7 mouse cellular contexts compared by ENCODE assay signal in the genomic region with DNA sequence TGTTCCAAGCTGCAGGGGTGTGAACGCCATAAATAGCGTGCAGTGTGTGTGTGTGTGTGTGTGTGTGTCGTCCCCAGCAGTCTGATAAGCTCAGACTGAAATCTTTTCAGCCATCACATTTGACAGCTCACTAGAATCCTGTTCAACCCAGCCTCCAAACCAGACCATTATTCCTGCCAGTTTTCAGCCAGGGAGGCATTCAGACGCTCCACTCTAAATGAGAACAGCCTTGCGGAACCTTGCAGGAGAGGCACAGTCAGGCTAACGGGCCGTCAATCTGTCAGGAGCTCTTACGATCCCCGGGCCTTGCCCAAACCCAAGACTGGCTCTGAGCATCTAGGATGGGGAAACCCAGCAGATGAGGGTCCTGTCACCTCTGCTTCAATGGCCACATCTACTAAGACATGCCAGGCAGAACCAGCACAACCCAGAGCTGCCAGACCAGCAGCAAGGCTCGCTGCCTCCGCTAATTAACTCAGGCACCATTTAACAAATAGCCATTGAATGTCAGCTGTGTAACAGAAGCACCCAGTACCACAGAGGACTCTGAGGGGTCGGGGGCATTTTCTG.
DNase-seq lines count a peak whose midpoint lies in the region; ATAC-seq lines count a peak whose summit lies in the region.

No protein-coding gene starts in this region.

- peak; percentile 29 for DNase-seq in NIH3T3 (ENCODE audit: low read depth)
- DNase-seq in embryo, embryonic 10.5 days (ENCODE audit: low spot score): peak; percentile 52
- DNase-seq in hindbrain, embryonic 14.5 days (ENCODE audit: low spot score): peak; percentile 71
- peak; percentile 79 for DNase-seq in midbrain, embryonic 14.5 days
- no peak for DNase-seq in spleen, postnatal 14 days (ENCODE audit: low spot score in 2 of 2)
- no peak for DNase-seq in thymus, adult 18-20 months

- no peaks in the 10 kb centered on the region for H3K9me3 ChIP-seq in hindbrain, embryonic 14.5 days (ENCODE audit: control insufficient read depth, low read length)
- H3K9me3 ChIP-seq in midbrain, embryonic 14.5 days (ENCODE audit: control insufficient read depth, low read length): no peaks in the 10 kb centered on the region

- peak; percentile 78 for ATAC-seq in hindbrain, embryonic 14.5 days (ENCODE audit: low FRiP score)
- ATAC-seq in midbrain, embryonic 14.5 days (ENCODE audit: low FRiP score, low TSS enrichment): peak; percentile 34; the same call in 1 of the 2 replicates
- ATAC-seq in CD4-positive, CD25-positive, alpha-beta regulatory T cell, adult 4 months: no peak

- no peak overlapping the region for H3K4me3 ChIP-seq in hindbrain, embryonic 14.5 days (replicated peaks; ENCODE audit: low read length)
- H3K4me3 ChIP-seq in midbrain, embryonic 14.5 days (replicated peaks; ENCODE audit: low read depth, low read length): no peak overlapping the region

- WGBS in hindbrain, embryonic 14.5 days: 15% methylated on average over 12 of the region's 12 CpGs
- WGBS in midbrain, embryonic 14.5 days: 11% methylated on average over 12 of the region's 12 CpGs

- peak overlapping the region; percentile 4; the same call in 1 of the 2 replicates for H3K4me2 ChIP-seq in hindbrain, embryonic 14.5 days (replicated peaks)
- H3K4me2 ChIP-seq in midbrain, embryonic 14.5 days (ENCODE audit: low read length): peak overlapping the region; percentile 23; the same call in 1 of the 2 replicates

- peaks cover 15% of the 10 kb centered on the region for H3K4me1 ChIP-seq in hindbrain, embryonic 14.5 days (replicated peaks; ENCODE audit: control insufficient read depth, insufficient read depth, low read length)
- peaks cover 18% of the 10 kb centered on the region; the same call in 1 of the 2 replicates for H3K4me1 ChIP-seq in midbrain, embryonic 14.5 days (ENCODE audit: control insufficient read depth, insufficient read depth, low read length)

- no peaks in the 10 kb centered on the region for H3K36me3 ChIP-seq in hindbrain, embryonic 14.5 days (replicated peaks; ENCODE audit: control insufficient read depth, insufficient read depth)
- H3K36me3 ChIP-seq in midbrain, embryonic 14.5 days (ENCODE audit: control insufficient read depth, insufficient read depth, low read length): no peaks in the 10 kb centered on the region

- H3K9ac ChIP-seq in hindbrain, embryonic 14.5 days: 0 out of 2 replicates have a peak overlapping the region, but pooled peaks have one; percentile 18
- H3K9ac ChIP-seq in midbrain, embryonic 14.5 days (replicated peaks; ENCODE audit: low read length): 0 out of 2 replicates have a peak overlapping the region, but pooled peaks have one; percentile 4

- peak overlapping the region; percentile 73 for H3K27ac ChIP-seq in hindbrain, embryonic 14.5 days
- H3K27ac ChIP-seq in midbrain, embryonic 14.5 days (replicated peaks; ENCODE audit: low read depth, low read length): peak overlapping the region; percentile 62

- H3K27me3 ChIP-seq in hindbrain, embryonic 14.5 days (ENCODE audit: control insufficient read depth, insufficient read depth, low read length): no peaks in the 10 kb centered on the region
- H3K27me3 ChIP-seq in midbrain, embryonic 14.5 days (ENCODE audit: control insufficient read depth, insufficient read depth, low read length): no peaks in the 10 kb centered on the region

Comparison
In these comparisons a context has a peak if more than half of its experiments do, and no peak if none do; other contexts are left out.
1. DNase-seq: peak in NIH3T3 (single experiment), embryo, embryonic 10.5 days (single experiment), hindbrain, embryonic 14.5 days (single experiment) and midbrain, embryonic 14.5 days (single experiment); none in spleen, postnatal 14 days (0 of 2) and thymus, adult 18-20 months (0 of 2).